ENCODE assay signal across 14 mouse cellular contexts in genomic region chr2:132571301-132571700, GRCm38 (mm10).
"Had no signal": no experiment of that assay in that cellular context is flagged by ENCODE, and none has a peak within 500 bp of the region (broad histone marks: within the 10 kb centered on the region; RNA-seq: fewer than 3 reads in every experiment).

No protein-coding gene starts in this region.

- H3K4me3 ChIP-seq: intestine, embryonic 15.5 days; limb, embryonic 12.5 days; midbrain, embryonic 15.5 days; neural tube, embryonic 12.5 days had no signal

- H3K27ac ChIP-seq: intestine, embryonic 15.5 days; limb, embryonic 12.5 days; midbrain, embryonic 15.5 days; neural tube, embryonic 12.5 days; stomach, postnatal 0 days had no signal

- H3K9ac ChIP-seq: intestine, embryonic 15.5 days; limb, embryonic 12.5 days; midbrain, embryonic 15.5 days; neural tube, embryonic 12.5 days had no signal

- H3K4me2 ChIP-seq: intestine, embryonic 15.5 days; limb, embryonic 12.5 days; midbrain, embryonic 11.5 days; midbrain, embryonic 15.5 days; neural tube, embryonic 12.5 days had no signal

- H3K27me3 ChIP-seq: intestine, embryonic 15.5 days; limb, embryonic 12.5 days; midbrain, embryonic 15.5 days; neural tube, embryonic 12.5 days had no signal

- ATAC-seq: intestine, embryonic 15.5 days; lung, postnatal 0 days; midbrain, embryonic 15.5 days had no signal

- H3K9me3 ChIP-seq: intestine, embryonic 15.5 days; limb, embryonic 12.5 days; midbrain, embryonic 15.5 days; neural tube, embryonic 12.5 days had no signal

- DNase-seq: kidney, adult 18-20 months; kidney, postnatal 10 days; kidney, postnatal 4 days; lung, adult 2 months; lung, postnatal 36 days; spleen, adult 18-20 months; thymus, postnatal 4 days had no signal
